Comparison of ENCODE assay signal across 8 mouse cellular contexts in genomic region chr12:111166681-111167289, GRCm38 (mm10). TPM values are rescaled to one million over a fixed set of nuclear protein-coding genes. Genes with fewer than 3 reads are reported as not detected.
DNase-seq lines count a peak whose midpoint lies in the region; ATAC-seq and TF ChIP-seq lines count a peak whose summit lies in the region.
"Had no signal": no experiment of that assay in that cellular context is flagged by ENCODE, and none has a peak within 500 bp of the region (broad histone marks: within the 10 kb centered on the region; RNA-seq: fewer than 3 reads in every experiment).

No protein-coding gene starts in this region.

- H3K27me3 ChIP-seq in spleen, adult 2 months (ENCODE audit: control insufficient read depth, insufficient read depth, low read length) = no peaks in the 10 kb centered on the region
- no peaks in the 10 kb centered on the region for H3K27me3 ChIP-seq in stomach, postnatal 0 days (ENCODE audit: control insufficient read depth, insufficient read depth, low read length)

- TF ChIP-seq POLR2A in spleen, adult 2 months (IDR thresholded peaks at IDR 0.05; ENCODE audit: low read depth, low read length) = no peak

- H3K4me3 ChIP-seq in spleen, adult 2 months (ENCODE audit: extremely low read depth, insufficient read depth, insufficient read length) = peak overlapping the region; percentile 84
- peak overlapping the region; percentile 87 for H3K4me3 ChIP-seq in brown adipose tissue, adult 24 weeks (ENCODE audit: insufficient read depth, low read depth, low read length)
- peak overlapping the region; percentile 74 for H3K4me3 ChIP-seq in macrophage (ENCODE audit: inconsistent target)
- peak overlapping the region; percentile 71 for H3K4me3 ChIP-seq in stomach, postnatal 0 days (ENCODE audit: low read depth, low read length)

- peak overlapping the region; percentile 86 for H3K4me2 ChIP-seq in stomach, postnatal 0 days (replicated peaks; ENCODE audit: low read depth)

- H3K36me3 ChIP-seq in spleen, adult 2 months (ENCODE audit: control insufficient read depth, insufficient read depth, low read length) = peaks cover 6% of the 10 kb centered on the region; the same call in 1 of the 2 replicates
- no peaks in the 10 kb centered on the region for H3K36me3 ChIP-seq in macrophage (ENCODE audit: inconsistent target)
- H3K36me3 ChIP-seq in stomach, postnatal 0 days (ENCODE audit: control insufficient read depth, insufficient read depth, low read length) = no peaks in the 10 kb centered on the region

- TF ChIP-seq EP300 in stomach, postnatal 0 days (optimal IDR thresholded peaks at IDR 0.05) = no peak

- DNase-seq in spleen, adult 2 months (ENCODE audit: low read depth in 1 of 2, low spot score in 2 of 2) = peak in 1 of 2 experiments; percentile 44
- no peak for DNase-seq in spleen, adult 12 weeks (ENCODE audit: low spot score)
- DNase-seq in gastrocnemius, postnatal 10 days = peak; percentile 55
- DNase-seq in kidney, adult 9 months = peak; percentile 20
- DNase-seq in stomach, postnatal 0 days (ENCODE audit: low spot score) = peak; percentile 49

- no peak for TF ChIP-seq CTCF in spleen, adult 2 months (IDR thresholded peaks at IDR 0.05; ENCODE audit: extremely low read depth, insufficient read depth, insufficient read length, insufficient replicate concordance)
- no peak for TF ChIP-seq CTCF in stomach, postnatal 0 days (IDR thresholded peaks at IDR 0.05; ENCODE audit: low read depth)

- H3K27ac ChIP-seq in spleen, adult 2 months (ENCODE audit: insufficient read depth, low read length) = peak overlapping the region; percentile 90
- peak overlapping the region; percentile 27; the same call in 1 of the 2 replicates for H3K27ac ChIP-seq in brown adipose tissue, adult 24 weeks (replicated peaks; ENCODE audit: low read depth, low read length)
- peak overlapping the region; percentile 45; the same call in 1 of the 2 replicates for H3K27ac ChIP-seq in macrophage
- peak overlapping the region; percentile 86 for H3K27ac ChIP-seq in stomach, postnatal 0 days (replicated peaks)

- peak; percentile 12; the same call in 1 of the 2 replicates for ATAC-seq in stomach, postnatal 0 days (ENCODE audit: low FRiP score, low TSS enrichment)

- H3K4me1 ChIP-seq in spleen, adult 2 months (ENCODE audit: control insufficient read depth, insufficient read depth, insufficient read length) = peaks cover 36% of the 10 kb centered on the region
- no peaks in the 10 kb centered on the region; the same call in 1 of the 2 replicates for H3K4me1 ChIP-seq in brown adipose tissue, adult 24 weeks (ENCODE audit: control insufficient read depth, insufficient read depth, insufficient read length, low read length)
- no peaks in the 10 kb centered on the region for H3K4me1 ChIP-seq in stomach, postnatal 0 days (replicated peaks; ENCODE audit: control insufficient read depth, insufficient read depth)

- no peaks in the 10 kb centered on the region for H3K9me3 ChIP-seq in stomach, postnatal 0 days (ENCODE audit: control insufficient read depth, low read length)

- WGBS in spleen, adult 2 months = under 1% methylated on average over 48 of the region's 48 CpGs
- WGBS in macrophage (ENCODE audit: missing documents) = under 1% methylated on average over 48 of the region's 48 CpGs
- under 1% methylated on average over 48 of the region's 48 CpGs for WGBS in stomach, postnatal 0 days

- H3K79me2 ChIP-seq in macrophage (ENCODE audit: inconsistent target) = peaks cover 49% of the 10 kb centered on the region

- H3K9ac ChIP-seq in stomach, postnatal 0 days (ENCODE audit: low read length) = peak overlapping the region; percentile 84

RNA-seq across cellular contexts. Expression of gene Traf3, which starts 0.6 kb away (rescaled TPM):
- polyA plus RNA-seq in spleen, adult 2 months (2012; rRNA removed) = 29.2 and 37.7 TPM in 2 replicates
- 4.7 and 5.1 TPM in 2 replicates for polyA plus RNA-seq in brown adipose tissue, adult 24 weeks (2012; ENCODE audit: insufficient read depth, insufficient read length, missing spikeins)
- 10 to 100 TPM; 20.6 to 26.6 TPM for total RNA-seq in gastrocnemius, postnatal 10 days (2021)
- 10 to 100 TPM; 25.0 to 97.6 (median 35.8) TPM for total RNA-seq in macrophage (2018; cell fraction: chromatin; rRNA removed)
- 10 to 100 TPM; 12.1 to 27.0 (median 16.3) TPM for total RNA-seq in macrophage (2018; cell fraction: cytosol; rRNA removed)
- total RNA-seq in macrophage (2018; cell fraction: nucleus; rRNA removed) = 10 to 100 TPM; 20.8 to 52.1 (median 26.9) TPM
- polyA plus RNA-seq in macrophage (2018) = 9.0 to 14.6 TPM (median 11.9 TPM) in 3 replicates
- polyA plus RNA-seq in stomach, postnatal 0 days (2015; fragmentation: Nextera tagmentation; extraction: Ambion mirVana) = 3.2 and 4.4 TPM in 2 replicates

RNA-seq across cellular contexts. Expression of gene 4930595D18Rik, which starts 17.5 kb away (rescaled TPM):
- polyA plus RNA-seq in spleen, adult 2 months (2012; rRNA removed) = not detected in 2 replicates
- not detected in 2 replicates for polyA plus RNA-seq in brown adipose tissue, adult 24 weeks (2012; ENCODE audit: insufficient read depth, insufficient read length, missing spikeins)
- total RNA-seq in gastrocnemius, postnatal 10 days (2021) = under 1 TPM; 0.31 to 0.45 TPM
- not detected for total RNA-seq in macrophage (2018; cell fraction: chromatin; rRNA removed)
- not detected for total RNA-seq in macrophage (2018; cell fraction: cytosol; rRNA removed)
- total RNA-seq in macrophage (2018; cell fraction: nucleus; rRNA removed) = 1 to 10 TPM in 1 of 26 experiments, not detected in 25; 1.0 TPM
- polyA plus RNA-seq in macrophage (2018) = not detected in 3 replicates
- polyA plus RNA-seq in stomach, postnatal 0 days (2015; fragmentation: Nextera tagmentation; extraction: Ambion mirVana) = not detected in 2 replicates
- total RNA-seq: hematopoietic stem cell, adult 5-6 weeks had no signal

Comparison
In these comparisons a context has a peak if more than half of its experiments do, and no peak if none do; other contexts are left out.
1. H3K27ac ChIP-seq: peak in every context shown above with its lines; median percentile 90 in spleen, adult 2 months; 86 in stomach, postnatal 0 days; 45 in macrophage; 27 in brown adipose tissue, adult 24 weeks.